Mouse (Mus musculus) fat pad, adult 2 months (tissue): ENCODE data around the gene Fn3k.

ENCODE experiments used
- DNase-seq: peaks from one replicate; pipeline ENCODE4 v3.0.0-alpha.2; 2011; ENCODE audit warnings: low read depth, low spot score; ENCODE audit errors: extremely low read depth

Fn3k gene

DNA sequence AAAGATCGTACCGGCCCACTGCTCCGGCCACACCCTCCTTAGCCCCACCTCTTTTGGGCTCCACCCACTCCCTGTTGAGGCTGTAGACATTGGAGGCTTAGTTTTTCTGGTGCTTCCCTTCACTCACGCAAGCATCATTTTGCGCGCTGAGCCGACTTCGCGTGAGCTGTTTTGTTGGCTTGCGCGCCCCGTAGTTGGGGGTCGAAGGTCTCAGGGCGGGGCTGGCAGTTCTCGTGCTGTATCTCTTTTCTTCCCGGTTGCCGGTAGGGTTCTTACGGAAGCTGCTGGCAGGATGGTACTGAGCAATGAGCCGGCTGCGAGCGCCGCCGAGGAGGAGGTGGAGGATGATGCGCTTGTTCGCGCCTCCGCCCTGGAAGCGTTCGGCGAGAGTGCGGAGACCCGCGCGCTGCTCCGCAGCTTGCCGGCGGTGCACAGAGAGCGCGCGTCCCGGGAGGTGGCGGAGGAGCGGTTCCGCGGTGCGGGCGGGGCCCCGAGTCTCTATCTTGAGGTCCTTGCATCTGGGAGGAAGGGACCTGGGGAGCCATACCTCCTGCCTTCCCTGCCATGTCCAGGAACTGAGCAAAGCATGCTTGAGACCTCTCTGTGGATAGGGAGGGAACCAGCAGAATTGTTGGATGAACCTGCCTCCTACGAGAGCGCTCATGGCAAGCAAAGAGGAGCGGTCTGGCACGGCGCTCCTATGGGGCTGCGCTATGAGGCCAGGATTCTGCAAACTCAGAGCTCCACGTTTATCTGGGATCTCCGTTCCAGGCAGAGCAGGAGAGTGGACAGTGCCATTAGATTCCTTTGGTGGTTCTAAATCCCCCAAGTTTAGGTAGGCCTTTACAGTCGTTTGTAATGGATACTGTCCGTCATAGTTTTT lies 17.3 kb downstream of the Fn3k start, which contains the start of gene Tbcd:
Gene Tbcd, plus strand, starts transcription at position 197 of the 883 bp plus-strand sequence.
- peak; percentile 58 for DNase-seq

DNA sequence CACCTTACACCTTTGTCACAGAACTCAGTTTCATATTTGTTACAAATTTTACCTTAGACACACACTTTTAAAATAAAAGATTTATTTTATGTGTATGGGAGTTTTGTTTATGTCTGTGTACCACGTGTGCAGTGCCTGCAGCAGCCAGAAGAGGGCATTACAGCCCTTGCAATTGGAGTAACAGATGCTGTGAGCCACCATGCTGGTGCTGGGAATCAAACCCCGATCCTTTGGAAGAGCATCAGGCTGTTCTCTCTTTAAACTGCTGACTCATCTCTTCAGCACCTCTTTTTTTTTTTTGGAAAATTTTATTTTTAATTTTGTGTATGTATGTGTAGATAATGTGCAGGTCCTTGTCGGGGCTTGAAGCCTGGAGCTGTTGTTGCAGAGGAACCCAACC lies 23.2 kb downstream of the Fn3k start:
- no peak for DNase-seq

DNA sequence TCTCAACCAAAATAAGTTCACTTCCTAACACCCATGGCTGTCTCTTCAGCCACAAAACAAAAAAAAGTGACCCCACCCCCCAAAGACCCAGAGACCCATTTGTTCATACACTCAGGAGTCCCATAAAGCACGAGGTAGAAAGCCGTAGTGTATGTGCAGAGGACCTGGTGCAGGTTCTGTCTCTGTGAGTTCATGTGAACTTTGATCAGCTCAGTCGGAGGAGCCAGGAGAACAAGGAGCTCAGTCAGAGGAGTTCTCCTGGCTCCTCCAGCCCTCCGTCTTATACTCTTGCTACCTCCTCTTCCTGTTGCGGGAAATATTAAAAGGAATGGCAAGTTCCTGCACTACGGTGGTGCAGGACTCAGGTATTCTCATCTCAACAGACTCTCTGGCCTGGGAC lies 32.7 kb downstream of the Fn3k start:
- DNase-seq, result no peak

DNA sequence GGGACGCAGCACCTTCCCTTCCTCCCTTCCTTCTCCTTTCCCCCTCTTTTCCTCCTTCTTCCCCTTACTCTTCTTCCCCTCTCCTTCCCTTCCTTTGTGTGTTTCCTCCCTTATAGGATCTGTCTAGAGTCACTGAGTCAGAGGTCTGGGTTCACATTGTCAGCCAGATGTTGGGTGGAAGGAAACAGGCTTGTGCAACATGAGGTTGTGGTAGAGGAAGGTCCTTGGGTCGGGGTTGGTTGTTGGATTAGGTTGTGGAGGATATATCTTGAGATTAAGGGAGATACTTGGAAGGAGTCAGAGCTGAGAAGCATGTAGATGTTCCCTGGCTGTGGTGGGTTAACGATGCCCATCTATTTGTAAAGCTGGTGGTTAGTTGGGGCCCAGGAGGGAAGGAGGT lies 40.1 kb downstream of the Fn3k start:
- no peak for DNase-seq

DNA sequence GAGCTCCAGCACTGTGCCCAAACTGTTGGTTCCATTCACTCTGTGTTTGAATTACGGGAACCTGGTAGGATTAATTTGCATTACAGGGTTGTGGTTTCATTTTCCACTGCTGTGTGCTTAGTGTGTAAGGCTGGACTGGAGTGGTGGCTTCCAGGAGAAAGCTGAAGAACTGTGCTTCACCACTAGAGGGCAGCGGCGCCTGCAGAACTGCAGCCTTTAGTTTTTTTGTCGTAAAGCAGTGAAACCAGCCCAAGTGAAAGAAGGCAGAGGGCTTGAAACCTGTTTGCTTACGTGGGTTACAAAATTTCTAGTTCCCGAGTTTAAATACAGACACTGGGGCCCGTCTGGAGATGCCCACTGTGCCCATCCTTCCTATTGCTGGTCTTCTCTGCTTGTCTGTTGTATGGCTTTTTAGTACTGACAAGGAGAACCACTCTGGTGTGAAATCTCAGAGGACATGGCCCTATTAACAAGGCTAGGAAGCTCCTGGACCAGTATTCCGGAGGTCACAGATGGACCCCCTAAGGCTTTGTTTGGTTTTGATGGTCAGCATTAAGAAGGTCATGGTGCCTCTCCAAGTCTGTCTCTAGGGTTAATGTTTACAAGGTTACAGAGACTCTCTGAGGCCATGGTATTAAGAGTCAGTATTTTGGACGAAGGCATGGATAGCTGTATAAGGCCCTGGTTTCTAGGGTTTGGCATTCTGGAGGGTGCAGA lies 41.1 kb downstream of the Fn3k start:
- no peak for DNase-seq

DNA sequence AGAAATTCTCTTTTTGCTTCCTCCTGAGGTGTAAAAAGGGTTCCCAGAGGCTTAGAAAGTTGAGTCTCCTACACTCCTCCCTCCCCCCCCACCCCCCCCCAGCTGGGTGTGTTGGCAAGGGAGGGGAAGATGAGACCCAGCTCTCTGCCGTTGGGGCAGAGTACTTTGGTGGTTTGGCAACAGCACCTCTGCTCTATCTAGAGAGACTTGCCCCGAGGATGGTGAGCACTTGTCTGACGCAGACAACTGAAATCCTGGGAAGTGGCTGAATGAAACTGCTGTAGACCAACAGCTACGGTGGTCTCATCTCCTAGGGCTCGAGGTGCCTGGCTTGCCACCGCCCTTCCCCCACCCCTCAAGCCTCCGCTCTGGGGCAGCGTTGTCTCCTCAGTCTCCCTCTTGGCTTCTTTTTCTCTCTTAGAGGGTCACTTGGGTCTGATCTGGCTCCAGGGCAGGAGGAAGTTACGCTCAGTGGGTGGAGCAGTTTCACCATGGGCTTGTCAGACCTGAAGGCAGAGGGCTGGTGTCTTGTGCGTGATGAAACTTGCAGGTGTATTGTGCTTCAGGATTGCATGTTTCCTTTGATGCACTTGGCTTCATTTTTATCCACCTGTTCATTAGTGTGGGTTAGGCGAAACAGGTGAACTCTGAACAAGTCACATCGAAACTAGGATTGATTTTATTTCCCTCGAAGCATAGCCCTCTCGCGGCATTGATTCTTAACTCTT lies 44.9 kb downstream of the Fn3k start:
- DNase-seq, result peak; percentile 90

DNA sequence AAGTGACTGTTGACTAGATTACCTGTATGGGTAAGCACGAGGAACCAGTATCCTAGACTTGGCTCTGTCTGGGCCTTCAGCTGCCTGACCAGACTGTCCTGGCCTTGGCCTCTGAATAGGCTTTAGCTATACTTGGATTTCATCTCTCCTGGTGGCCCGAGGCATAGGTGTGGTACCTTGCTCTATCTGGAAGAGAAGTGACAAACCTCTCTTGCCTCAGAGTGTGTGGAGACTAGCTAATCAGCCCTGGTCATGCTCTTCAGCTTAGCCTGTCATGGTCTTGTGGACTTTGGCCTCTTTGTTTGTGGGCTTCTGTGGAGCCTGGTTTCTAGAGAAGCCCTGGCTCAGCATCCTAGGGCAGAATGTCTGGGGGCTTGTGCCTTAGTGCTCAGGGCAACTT lies 46.4 kb downstream of the Fn3k start:
- peak; percentile 55 for DNase-seq

DNA sequence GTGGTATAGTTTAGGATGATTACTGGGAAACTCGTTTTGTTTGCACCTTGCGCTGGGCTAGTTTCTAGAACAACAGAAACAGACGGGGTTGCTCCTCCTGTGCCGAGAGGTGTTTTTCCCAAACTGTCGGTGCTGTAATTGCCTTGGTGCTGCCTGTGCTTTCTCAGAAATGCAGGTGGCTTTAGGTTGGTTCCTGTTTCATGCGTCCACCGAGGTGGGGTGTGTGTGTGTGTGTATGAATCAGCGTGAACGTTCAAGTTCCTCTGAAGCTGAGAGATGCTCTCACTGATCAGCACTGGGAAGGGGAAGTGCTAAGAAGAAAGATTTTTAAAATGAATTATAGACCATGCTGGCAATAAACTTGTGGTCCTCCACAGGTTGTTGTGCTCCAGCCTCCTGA lies 51.2 kb downstream of the Fn3k start:
- DNase-seq, result no peak

DNA sequence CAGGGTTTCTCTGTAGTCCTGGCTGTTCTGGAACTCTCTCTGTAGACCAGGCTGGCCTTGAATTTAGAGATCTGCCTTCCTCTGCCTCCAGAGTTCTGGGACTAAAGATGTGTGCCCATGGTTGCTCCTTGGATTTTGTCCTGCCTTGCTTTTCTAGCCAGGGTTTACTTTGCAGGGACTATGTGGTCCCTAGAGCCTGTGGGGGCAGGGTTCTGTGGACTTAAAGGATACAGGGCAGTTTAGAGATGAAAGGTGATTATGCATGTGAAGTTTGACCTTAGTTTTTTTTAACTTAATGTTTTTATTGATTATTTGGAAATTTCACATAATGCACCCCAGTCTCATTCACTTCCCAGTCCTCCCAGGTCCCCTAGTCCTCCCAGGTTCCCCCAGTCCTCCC lies 55.9 kb downstream of the Fn3k start:
- DNase-seq, result no peak
